Mouse (Mus musculus) myocyte (in vitro differentiated cells): Measurements from ENCODE around the gene Srpk2. TPM values are rescaled to one million over a fixed set of nuclear protein-coding genes. Genes with fewer than 3 reads are reported as not detected.

Experiments
- H3K27me3 ChIP-seq: one replicate; pipeline ENCODE4 v1.6.1; 2011; ENCODE audit not compliant: control insufficient read depth, insufficient read depth, insufficient read length
- H3K36me3 ChIP-seq: one replicate; pipeline ENCODE4 v1.6.1; 2011; ENCODE audit not compliant: control insufficient read depth, insufficient read depth
- H3K4me2 ChIP-seq: one replicate; pipeline ENCODE4 v1.6.1; 2011; ENCODE audit warnings: low read depth, control low read depth
- H3K4me3 ChIP-seq: one replicate; pipeline ENCODE4 v1.5.1; 2011; ENCODE audit warnings: mild to moderate bottlenecking, control low read depth, moderate library complexity
- H3K79me2 ChIP-seq: one replicate; pipeline ENCODE4 v1.6.1; 2011; ENCODE audit not compliant: control insufficient read depth, insufficient read depth
- H3ac ChIP-seq: one replicate; pipeline ENCODE4 v1.6.1; 2011; ENCODE audit not compliant: control insufficient read depth, insufficient read length
- CEBPB ChIP-seq: IDR thresholded peaks from 2 replicates; pipeline ENCODE4 v1.6.1; 2011; ENCODE audit warnings: mild to moderate bottlenecking, moderate library complexity; ENCODE audit not compliant: poor library complexity, insufficient read depth, severe bottlenecking
- E2F4 ChIP-seq: IDR thresholded peaks from one replicate; pipeline ENCODE4 v1.6.1; 2011; ENCODE audit warnings: mild to moderate bottlenecking, control low read depth, moderate library complexity; ENCODE audit not compliant: insufficient read depth
- MAX ChIP-seq: IDR thresholded peaks from one replicate; pipeline ENCODE4 v1.6.1; 2011; ENCODE audit warnings: low read depth, mild to moderate bottlenecking, control low read depth
- MYOD1 ChIP-seq, 3 experiments: IDR thresholded peaks; one replicate each; pipeline ENCODE4 v1.6.1; 2011; ENCODE audit warnings: control low read depth in 2 of 3, low read depth in 2 of 3, mild to moderate bottlenecking in 2 of 3, moderate library complexity in 1 of 3; ENCODE audit not compliant: insufficient read length in 2 of 3, control insufficient read depth in 1 of 3
- MYOG ChIP-seq, 3 experiments: IDR thresholded peaks; one replicate each; pipeline ENCODE4 v1.6.1; 2011; ENCODE audit warnings: control low read depth in 2 of 3, low read depth in 2 of 3, mild to moderate bottlenecking in 2 of 3; ENCODE audit not compliant: insufficient read length in 2 of 3, control insufficient read depth in 1 of 3, insufficient read depth in 1 of 3
- POLR2A ChIP-seq: IDR thresholded peaks from one replicate; pipeline ENCODE4 v1.6.1; 2011; ENCODE audit warnings: low read depth, mild to moderate bottlenecking, control low read depth, moderate library complexity; ENCODE audit not compliant: insufficient read length
- POLR2AphosphoS2 ChIP-seq: IDR thresholded peaks from one replicate; pipeline ENCODE4 v1.6.1; 2011; ENCODE audit warnings: low read depth, control low read depth; ENCODE audit not compliant: insufficient read length
- REST ChIP-seq: IDR thresholded peaks from one replicate; pipeline ENCODE4 v1.6.1; 2011; ENCODE audit warnings: mild to moderate bottlenecking, control low read depth, moderate library complexity; ENCODE audit not compliant: insufficient read depth, insufficient read length
- SRF ChIP-seq: IDR thresholded peaks from one replicate; pipeline ENCODE4 v1.6.1; 2011; ENCODE audit warnings: low read depth; ENCODE audit not compliant: control insufficient read depth, insufficient read length
- TCF12 ChIP-seq: IDR thresholded peaks from one replicate; pipeline ENCODE4 v1.6.1; 2011; ENCODE audit warnings: mild to moderate bottlenecking, control low read depth; ENCODE audit not compliant: poor library complexity, insufficient read depth, severe bottlenecking
- TCF3 ChIP-seq: IDR thresholded peaks from one replicate; pipeline ENCODE4 v1.6.1; 2011; ENCODE audit warnings: low read depth, control low read depth; ENCODE audit not compliant: insufficient read length
- USF1 ChIP-seq: IDR thresholded peaks from one replicate; pipeline ENCODE4 v1.6.1; 2011; ENCODE audit warnings: low read depth, mild to moderate bottlenecking, control low read depth, moderate library complexity
- polyA plus RNA-seq: library from polyadenylated mRNA; unstranded; fragments of >200 nt; fragmentation: generic; extraction: Trizol; gene quantifications from one replicate; pipeline ENCODE4 v1.2.1, GENCODE M21; 2012; ENCODE audit warnings: missing spikeins

The Srpk2 gene
- polyA plus RNA-seq, 1 experiment: 8.1 TPM

- no peaks in the 10 kb centered on the region for H3K27me3 ChIP-seq
- no peak for TF ChIP-seq MYOG (IDR thresholded peaks at IDR 0.05; ENCODE audit: control insufficient read depth in 1 of 3, insufficient read depth in 1 of 3, insufficient read length in 2 of 3, low read depth in 2 of 3)
- peaks cover 4% of the 10 kb centered on the region for H3K36me3 ChIP-seq
- no peak overlapping the region for H3K4me2 ChIP-seq
- H3K79me2 ChIP-seq: no peaks in the 10 kb centered on the region
- no peak overlapping the region for H3ac ChIP-seq
- no peak overlapping the region for H3K4me3 ChIP-seq
These were observed 152.8 kb downstream of the Srpk2 start for GRCm38 (mm10) chr5:23531541-23532096.

DNA sequence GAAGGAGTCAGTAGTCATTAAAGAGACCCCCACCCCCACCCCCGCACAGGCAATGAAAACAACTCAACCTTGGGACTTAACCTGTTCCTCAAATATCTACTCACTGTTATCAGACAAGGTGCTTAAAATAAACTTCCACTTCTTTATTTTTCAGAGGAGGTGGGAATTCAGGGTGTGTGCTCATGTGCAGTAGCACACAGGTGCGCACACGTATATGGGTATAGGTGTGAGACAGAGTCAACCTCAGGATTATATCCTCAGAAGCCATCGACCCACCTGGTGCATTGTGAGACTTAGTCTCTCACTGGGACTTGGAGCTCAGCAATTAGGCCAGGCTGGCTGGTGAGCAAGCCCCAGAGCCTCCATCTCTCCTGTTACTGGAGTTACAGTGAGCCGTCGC, 153.3 kb downstream of the Srpk2 start:
- Histone ChIP-seq H3K27me3 (no peaks in the 10 kb centered on the region), H3ac (no peak overlapping the region), H3K4me2 (no peak overlapping the region), H3K79me2 (no peaks in the 10 kb centered on the region), H3K4me3 (no peak overlapping the region), H3K36me3 (peaks cover 3% of the 10 kb centered on the region)
- TF ChIP-seq MYOD1 (IDR thresholded peaks at IDR 0.05; ENCODE audit: control insufficient read depth in 1 of 3, insufficient read length in 2 of 3, low read depth in 2 of 3) (no peak), TCF3 (no peak)

DNA sequence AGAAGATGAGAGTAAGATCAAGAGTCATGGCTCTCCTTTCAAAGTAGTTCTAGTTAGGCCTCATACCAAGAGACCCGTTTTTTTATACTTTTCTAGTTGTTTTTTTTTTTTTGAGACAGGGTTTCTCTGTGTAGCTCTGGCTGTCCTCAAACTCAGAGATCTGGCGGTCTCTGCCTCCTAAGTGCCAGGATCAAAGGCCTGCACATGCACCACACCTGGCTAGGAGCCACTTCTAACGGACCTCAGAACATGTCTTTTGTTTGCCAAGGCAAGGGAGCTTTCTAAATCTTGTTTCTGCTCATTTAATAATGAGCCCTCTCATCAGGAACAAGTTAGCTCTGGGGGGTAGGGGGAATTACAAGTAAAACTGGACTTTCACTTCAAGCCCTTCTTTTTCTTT, 159.8 kb downstream of the Srpk2 start:
- no peaks in the 10 kb centered on the region for H3K27me3 ChIP-seq
- no peak for TF ChIP-seq USF1
- TF ChIP-seq SRF: no peak
- TF ChIP-seq E2F4: no peak
- H3K36me3 ChIP-seq: peaks cover 13% of the 10 kb centered on the region
- H3ac ChIP-seq: no peak overlapping the region
- H3K79me2 ChIP-seq: no peaks in the 10 kb centered on the region
- H3K4me2 ChIP-seq: no peak overlapping the region
- H3K4me3 ChIP-seq: no peak overlapping the region

DNA sequence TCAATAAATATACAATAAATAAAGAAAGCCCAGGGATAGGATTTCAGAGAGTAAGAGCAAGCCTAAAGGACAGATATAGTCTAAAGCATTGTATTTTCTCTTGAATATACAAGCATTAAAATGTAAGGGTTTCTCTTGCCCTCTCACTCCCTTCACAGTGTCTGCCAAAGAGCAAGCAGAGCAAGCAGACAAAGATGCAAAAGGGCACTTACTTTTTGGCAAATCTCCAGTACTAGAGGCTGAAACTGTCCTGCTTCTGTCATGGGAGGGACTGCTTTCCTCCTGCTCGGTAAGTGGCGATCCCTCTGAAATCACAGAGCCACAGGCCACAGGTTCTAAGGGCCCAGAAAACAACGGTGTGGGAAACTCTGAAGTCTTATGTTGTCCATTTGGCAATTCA, 160.5 kb downstream of the Srpk2 start:
- Histone ChIP-seq H3K27me3 (no peaks in the 10 kb centered on the region), H3K4me2 (no peak overlapping the region), H3ac (no peak overlapping the region), H3K36me3 (peaks cover 13% of the 10 kb centered on the region), H3K79me2 (no peaks in the 10 kb centered on the region), H3K4me3 (no peak overlapping the region)
- TF ChIP-seq MAX: no peak
- no peak for TF ChIP-seq TCF12
- no peak for TF ChIP-seq REST
- no peak for TF ChIP-seq CEBPB
- no peak for TF ChIP-seq POLR2AphosphoS2
- no peak for TF ChIP-seq MYOD1 (IDR thresholded peaks at IDR 0.05; ENCODE audit: control insufficient read depth in 1 of 3, insufficient read length in 2 of 3, low read depth in 2 of 3)
- TF ChIP-seq E2F4: no peak
- TF ChIP-seq SRF: no peak
- no peak for TF ChIP-seq MYOG (IDR thresholded peaks at IDR 0.05; ENCODE audit: control insufficient read depth in 1 of 3, insufficient read depth in 1 of 3, insufficient read length in 2 of 3, low read depth in 2 of 3)

DNA sequence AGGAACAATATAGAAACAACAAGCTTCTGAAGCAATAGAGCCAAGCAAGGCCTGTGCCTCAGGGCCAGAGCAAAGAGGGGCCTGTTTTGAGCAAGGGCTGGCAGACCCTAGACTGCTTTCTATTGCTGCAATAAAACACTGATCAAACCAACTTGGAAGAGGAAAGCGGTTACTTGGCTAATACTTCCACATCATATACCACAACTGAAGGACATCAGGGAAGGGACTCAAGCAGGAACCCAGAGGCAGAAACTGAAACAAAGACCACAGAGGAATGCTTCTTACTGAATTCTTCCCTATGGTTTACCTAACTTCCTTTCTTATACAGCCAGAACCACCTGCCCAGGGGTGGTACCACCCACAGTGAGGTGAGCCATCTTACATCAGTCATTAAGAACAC, 162.8 kb downstream of the Srpk2 start:
- H3K79me2 ChIP-seq: no peaks in the 10 kb centered on the region
- H3K36me3 ChIP-seq: peaks cover 13% of the 10 kb centered on the region
- H3K4me3 ChIP-seq: no peak overlapping the region
- TF ChIP-seq USF1 (no peak), CEBPB (no peak), MYOG (IDR thresholded peaks at IDR 0.05; ENCODE audit: control insufficient read depth in 1 of 3, insufficient read depth in 1 of 3, insufficient read length in 2 of 3, low read depth in 2 of 3) (no peak), SRF (no peak), POLR2A (no peak), E2F4 (no peak), MAX (no peak)
- no peak overlapping the region for H3K4me2 ChIP-seq
- no peak overlapping the region for H3ac ChIP-seq
- no peaks in the 10 kb centered on the region for H3K27me3 ChIP-seq

DNA sequence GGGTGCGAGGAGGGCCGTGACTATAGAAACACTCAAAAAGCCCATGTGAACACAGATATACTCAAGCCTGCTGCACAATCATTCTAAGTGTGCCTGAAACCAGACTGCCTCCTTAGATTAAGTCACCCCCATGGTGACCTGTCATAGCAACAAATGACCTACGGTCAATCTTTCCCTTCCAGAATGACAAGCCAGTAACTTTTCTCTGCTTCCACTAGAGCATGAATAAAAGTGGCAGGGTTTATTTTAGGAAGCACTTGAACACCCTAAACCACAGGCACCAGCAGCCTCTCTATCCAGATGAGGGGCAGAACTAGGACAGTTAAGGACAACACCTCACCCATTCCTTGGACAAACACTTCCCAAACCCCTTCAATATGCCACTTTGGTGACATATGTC, 164.7 kb downstream of the Srpk2 start:
- no peak overlapping the region for H3K4me2 ChIP-seq
- no peak for TF ChIP-seq TCF3
- no peak for TF ChIP-seq POLR2AphosphoS2
- TF ChIP-seq SRF: no peak
- TF ChIP-seq USF1: no peak
- TF ChIP-seq REST: no peak
- no peak for TF ChIP-seq MYOD1 (IDR thresholded peaks at IDR 0.05; ENCODE audit: control insufficient read depth in 1 of 3, insufficient read length in 2 of 3, low read depth in 2 of 3)
- TF ChIP-seq POLR2A: no peak
- no peak for TF ChIP-seq MAX
- no peak for TF ChIP-seq CEBPB
- TF ChIP-seq TCF12: no peak
- TF ChIP-seq E2F4: no peak
- no peak for TF ChIP-seq MYOG (IDR thresholded peaks at IDR 0.05; ENCODE audit: control insufficient read depth in 1 of 3, insufficient read depth in 1 of 3, insufficient read length in 2 of 3, low read depth in 2 of 3)
- H3K36me3 ChIP-seq: peaks cover 18% of the 10 kb centered on the region
- no peaks in the 10 kb centered on the region for H3K27me3 ChIP-seq
- H3K4me3 ChIP-seq: no peak overlapping the region
- H3ac ChIP-seq: no peak overlapping the region
- H3K79me2 ChIP-seq: no peaks in the 10 kb centered on the region
